Mouse (Mus musculus) midbrain, embryonic 11.5 days (tissue): ENCODE data around the gene Cmklr1. TPM values are rescaled to one million over a fixed set of nuclear protein-coding genes. Genes with fewer than 3 reads are reported as not detected.

Experiments
- ATAC-seq: fragments of 200-750 bp; cut with Nextera tagmentation; 2 replicates; pipeline ENCODE4 v1.8.0; 2017; ENCODE audit warnings: moderate TSS enrichment, moderate library complexity; ENCODE audit not compliant: low FRiP score
- DNase-seq: peaks from one replicate; pipeline ENCODE4 v3.0.0; 2015; ENCODE audit warnings: low spot score; ENCODE audit errors: missing footprints
- H3K27ac ChIP-seq: fragments of 300-500 bp; sonication (generic); 2 replicates; pipeline ENCODE4 v1.5.1; 2014; ENCODE audit warnings: low read depth, low read length
- H3K27me3 ChIP-seq: fragments of 300-500 bp; sonication (generic); 2 replicates; pipeline ENCODE4 v1.6.1; 2014; ENCODE audit warnings: mild to moderate bottlenecking, low read length, moderate library complexity, mixed read lengths; ENCODE audit not compliant: control insufficient read depth, insufficient read depth
- H3K36me3 ChIP-seq: fragments of 300-500 bp; sonication (generic); 2 replicates; pipeline ENCODE4 v1.6.1; 2014; ENCODE audit warnings: mild to moderate bottlenecking, low read length, moderate library complexity, mixed read lengths; ENCODE audit not compliant: control insufficient read depth, insufficient read depth
- H3K4me1 ChIP-seq: fragments of 300-500 bp; sonication (generic); 2 replicates; pipeline ENCODE4 v1.6.1; 2014; ENCODE audit warnings: low read length; ENCODE audit not compliant: control insufficient read depth, insufficient read depth
- H3K4me2 ChIP-seq: fragments of 300-500 bp; sonication (generic); 2 replicates; pipeline ENCODE4 v1.6.1; 2014; ENCODE audit warnings: mild to moderate bottlenecking, moderate library complexity
- H3K4me3 ChIP-seq: fragments of 300-500 bp; sonication (generic); 2 replicates; pipeline ENCODE4 v1.5.1; 2014; ENCODE audit warnings: low read depth, low read length
- H3K9ac ChIP-seq: fragments of 300-500 bp; sonication (generic); 2 replicates; pipeline ENCODE4 v1.6.1; 2014; ENCODE audit warnings: low read length
- H3K9me3 ChIP-seq: fragments of 300-500 bp; sonication (generic); 2 replicates; pipeline ENCODE4 v1.6.1; 2016; ENCODE audit warnings: low read length; ENCODE audit not compliant: control insufficient read depth
- WGBS: fragments of 180-500 bp; shearing (Covaris S2); extraction: QIAGEN DNeasy Blood & Tissue Kit; methylation state at CpG from one replicate; pipeline ENCODE4 v1.1.7; 2014; 5-methylcytosine and 5-hydroxymethylcytosine counted together
- polyA plus RNA-seq: library from polyadenylated mRNA; unstranded; fragments of >200 nt; fragmentation: Nextera tagmentation; extraction: Ambion mirVana; gene quantifications from 2 replicates; pipeline ENCODE4 v1.2.1, GENCODE M21; 2014

The Cmklr1 gene
- polyA plus RNA-seq, 1 experiment from 2014 or later = 2.2 TPM

GRCm38 (mm10) chr5:113633037-113633714, 17.1 kb downstream of the Cmklr1 start:
- Histone ChIP-seq H3K9me3 (no peaks in the 10 kb centered on the region), H3K4me2 (no peak overlapping the region), H3K9ac (no peak overlapping the region), H3K27ac (no peak overlapping the region), H3K4me3 (no peak overlapping the region), H3K27me3 (no peaks in the 10 kb centered on the region), H3K4me1 (no peaks in the 10 kb centered on the region), H3K36me3 (no peaks in the 10 kb centered on the region)
- DNase-seq (no peak), ATAC-seq (no peak)
- 71% methylated on average over 9 of the region's 9 CpGs for WGBS

DNA sequence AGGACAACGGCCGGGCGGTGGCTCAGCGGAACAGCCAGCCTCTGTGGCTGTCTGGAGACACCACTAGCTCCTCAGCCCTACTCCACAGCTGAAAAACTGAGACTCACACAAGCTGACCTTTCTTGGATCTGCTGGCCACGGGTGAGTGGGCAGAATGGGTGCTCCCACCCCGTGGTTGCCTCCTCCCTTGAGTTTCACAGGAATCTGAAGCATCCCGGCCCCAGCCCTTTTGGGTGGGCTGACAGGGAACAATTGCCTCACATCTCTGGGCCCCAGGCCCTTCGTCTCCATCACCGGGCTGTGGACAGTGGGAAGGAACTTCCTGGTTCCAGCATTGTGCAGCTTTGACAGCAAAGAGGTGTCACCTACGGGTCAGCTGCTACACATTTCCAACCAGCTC, 20.1 kb downstream of the Cmklr1 start:
- Histone ChIP-seq H3K9ac (no peak overlapping the region), H3K4me3 (no peak overlapping the region), H3K27me3 (no peaks in the 10 kb centered on the region), H3K4me2 (no peak overlapping the region), H3K36me3 (no peaks in the 10 kb centered on the region), H3K27ac (no peak overlapping the region), H3K4me1 (no peaks in the 10 kb centered on the region), H3K9me3 (no peaks in the 10 kb centered on the region)
- WGBS = 73% methylated on average over 10 of the region's 10 CpGs
- DNase-seq = no peak
- no peak for ATAC-seq

GRCm38 (mm10) chr5:113629248-113629647, 21.0 kb downstream of the Cmklr1 start:
- Histone ChIP-seq H3K4me3 (no peak overlapping the region), H3K36me3 (no peaks in the 10 kb centered on the region)
- 83% methylated on average over 3 of the region's 3 CpGs for WGBS

DNA sequence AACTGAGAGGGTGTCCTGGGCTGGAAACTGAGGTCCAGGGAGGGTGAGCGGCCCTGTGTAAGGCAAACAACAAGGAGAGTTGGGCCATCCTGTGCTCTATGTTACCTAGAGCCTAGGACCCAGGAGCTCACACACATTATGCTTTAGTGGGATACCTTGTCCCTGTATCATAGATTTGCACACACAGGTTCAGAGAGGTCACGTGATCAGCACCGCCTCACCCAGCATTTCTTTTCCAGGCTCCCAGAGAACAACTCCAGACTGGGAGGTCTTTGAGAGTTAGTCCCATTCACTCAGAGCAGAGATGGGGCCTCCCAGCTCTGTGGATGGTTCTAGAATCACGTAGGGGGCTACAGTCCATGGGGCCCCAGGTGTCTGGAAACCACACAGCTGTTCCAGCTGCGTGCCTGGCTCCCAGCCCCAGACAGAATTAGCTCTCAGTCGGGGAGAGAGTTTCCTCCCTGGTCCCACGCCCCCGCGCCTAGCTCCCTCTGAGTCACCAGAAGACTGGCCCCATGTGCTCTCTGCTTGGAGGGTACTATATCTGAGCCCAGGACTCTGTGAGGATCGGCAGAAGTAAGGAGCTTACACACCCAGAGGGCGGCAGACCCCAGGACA, 22.3 kb downstream of the Cmklr1 start:
- ATAC-seq = no peak
- peaks cover 3% of the 10 kb centered on the region; the same call in 1 of the 2 replicates for H3K4me1 ChIP-seq
- no peak overlapping the region for H3K4me3 ChIP-seq
- no peak overlapping the region for H3K9ac ChIP-seq
- H3K4me2 ChIP-seq = no peak overlapping the region
- H3K27ac ChIP-seq = no peak overlapping the region
- H3K9me3 ChIP-seq = no peaks in the 10 kb centered on the region
- H3K36me3 ChIP-seq = no peaks in the 10 kb centered on the region
- WGBS = 67% methylated on average over 11 of the region's 11 CpGs
- no peaks in the 10 kb centered on the region for H3K27me3 ChIP-seq
- DNase-seq = no peak

More at GRCm38 (mm10) chr5:113629248-113629647, 21.0 kb downstream of the Cmklr1 start:
- H3K4me1 ChIP-seq = no peaks in the 10 kb centered on the region
- no peak overlapping the region for H3K4me2 ChIP-seq
- H3K27ac ChIP-seq = no peak overlapping the region
- DNase-seq (no peak), ATAC-seq (no peak)
- no peaks in the 10 kb centered on the region for H3K27me3 ChIP-seq
- H3K9ac ChIP-seq = no peak overlapping the region
- H3K9me3 ChIP-seq = no peaks in the 10 kb centered on the region

GRCm38 (mm10) chr5:113626991-113627390, 23.2 kb downstream of the Cmklr1 start:
- WGBS = 83% methylated on average over 5 of the region's 5 CpGs
- Histone ChIP-seq H3K4me2 (no peak overlapping the region), H3K9me3 (no peaks in the 10 kb centered on the region), H3K36me3 (no peaks in the 10 kb centered on the region), H3K4me3 (no peak overlapping the region), H3K4me1 (peaks cover 3% of the 10 kb centered on the region; the same call in 1 of the 2 replicates), H3K27ac (no peak overlapping the region), H3K9ac (no peak overlapping the region), H3K27me3 (no peaks in the 10 kb centered on the region)
- DNase-seq = no peak
- ATAC-seq = no peak

- Histone ChIP-seq H3K9me3 (no peaks in the 10 kb centered on the region), H3K36me3 (no peaks in the 10 kb centered on the region), H3K4me1 (peaks cover 3% of the 10 kb centered on the region; the same call in 1 of the 2 replicates), H3K9ac (no peak overlapping the region), H3K4me2 (no peak overlapping the region), H3K27ac (no peak overlapping the region), H3K4me3 (no peak overlapping the region), H3K27me3 (no peaks in the 10 kb centered on the region)
- ATAC-seq = no peak
- no peak for DNase-seq
- WGBS = 88% methylated on average over 8 of the region's 8 CpGs
Measured at GRCm38 (mm10) chr5:113626352-113626751, 23.9 kb downstream of the Cmklr1 start.

- no peaks in the 10 kb centered on the region for H3K9me3 ChIP-seq
- no peaks in the 10 kb centered on the region for H3K36me3 ChIP-seq
- no peaks in the 10 kb centered on the region for H3K27me3 ChIP-seq
- H3K9ac ChIP-seq = no peak overlapping the region
- no peak overlapping the region for H3K4me3 ChIP-seq
- 79% methylated on average over 4 of the region's 4 CpGs for WGBS
- no peak for DNase-seq
- H3K4me1 ChIP-seq = peaks cover 3% of the 10 kb centered on the region; the same call in 1 of the 2 replicates
- ATAC-seq = no peak
- no peak overlapping the region for H3K27ac ChIP-seq
- H3K4me2 ChIP-seq = no peak overlapping the region
Measured at GRCm38 (mm10) chr5:113625068-113625467, 25.2 kb downstream of the Cmklr1 start.

- Histone ChIP-seq H3K27ac (no peak overlapping the region), H3K9me3 (no peaks in the 10 kb centered on the region), H3K4me3 (no peak overlapping the region), H3K9ac (no peak overlapping the region), H3K4me1 (peaks cover 3% of the 10 kb centered on the region; the same call in 1 of the 2 replicates), H3K4me2 (no peak overlapping the region), H3K36me3 (no peaks in the 10 kb centered on the region), H3K27me3 (no peaks in the 10 kb centered on the region)
- 7% methylated on average over 2 of the region's 2 CpGs for WGBS
- ATAC-seq (no peak), DNase-seq (peak; percentile 80)
Measured at GRCm38 (mm10) chr5:113623052-113623451, 27.2 kb downstream of the Cmklr1 start.

GRCm38 (mm10) chr5:113620999-113621398, 29.2 kb downstream of the Cmklr1 start:
- Histone ChIP-seq H3K27ac (no peak overlapping the region), H3K27me3 (no peaks in the 10 kb centered on the region), H3K9me3 (no peaks in the 10 kb centered on the region), H3K9ac (no peak overlapping the region), H3K4me2 (no peak overlapping the region), H3K4me3 (no peak overlapping the region), H3K4me1 (peaks cover 3% of the 10 kb centered on the region; the same call in 1 of the 2 replicates), H3K36me3 (no peaks in the 10 kb centered on the region)
- DNase-seq = peak; percentile 60
- ATAC-seq = no peak
- 79% methylated on average over 7 of the region's 7 CpGs for WGBS
